Mouse (Mus musculus) gastrocnemius, postnatal 14 days (tissue): ENCODE measurements at regions not wholly inside any gene's neighbourhood (a gene's known extent, or its start where the extent isn't known, plus 50 kb on each side); places are given as distances from the start of the nearest gene placed in this dataset.

Experiments
- DNase-seq: peaks from one replicate; pipeline ENCODE4 v3.0.0; 2021; ENCODE audit warnings: mixed read lengths
- intact Hi-C: fragments of 180-260 bp; cut with DNase I; formaldehyde crosslinking; loops from one replicate; pipeline ENCODE4 v1.15.1; 2025; ENCODE audit warnings: low total_unique reads

- intact Hi-C loops = no loop called here
- DNase-seq = no peak
These were observed 279.1 kb downstream of the Uaca start for GRCm38 (mm10) chr9:61073482-61073881.

- DNase-seq = no peak
- intact Hi-C loops = no loop called here
These were observed 280.7 kb downstream of the Uaca start for GRCm38 (mm10) chr9:61075071-61075470.

- no peak for DNase-seq
- intact Hi-C loops = no loop called here
These were observed 282.8 kb downstream of the Uaca start for GRCm38 (mm10) chr9:61077181-61077580.

- no peak for DNase-seq
- intact Hi-C loops = no loop called here
These were observed 283.5 kb downstream of the Uaca start for GRCm38 (mm10) chr9:61077807-61078206.

GRCm38 (mm10) chr9:61081474-61082021, 287.2 kb downstream of the Uaca start:
- DNase-seq = no peak
- intact Hi-C loops = no loop called here

- intact Hi-C loops = no loop called here
- no peak for DNase-seq
These were observed 287.4 kb upstream of the Tle3 start for GRCm38 (mm10) chr9:61084655-61085230.

GRCm38 (mm10) chr9:61087035-61087434, 285.1 kb upstream of the Tle3 start:
- no peak for DNase-seq
- intact Hi-C loops = no loop called here

- no peak for DNase-seq
- intact Hi-C loops = no loop called here
These were observed 283.0 kb upstream of the Tle3 start for GRCm38 (mm10) chr9:61089066-61089686.

- intact Hi-C loops = no loop called here
These were observed 281.1 kb upstream of the Tle3 start for GRCm38 (mm10) chr9:61091036-61091435.

GRCm38 (mm10) chr9:61092834-61093479, 279.2 kb upstream of the Tle3 start:
- intact Hi-C loops = no loop called here
- no peak for DNase-seq

More at GRCm38 (mm10) chr9:61091036-61091435, 281.1 kb upstream of the Tle3 start:
- DNase-seq = no peak

- intact Hi-C loops = no loop called here
- no peak for DNase-seq
These were observed 276.9 kb upstream of the Tle3 start for GRCm38 (mm10) chr9:61095069-61095775.

GRCm38 (mm10) chr9:61101741-61102450, 270.3 kb upstream of the Tle3 start:
- intact Hi-C loops = no loop called here

GRCm38 (mm10) chr9:61102451-61103358, 269.5 kb upstream of the Tle3 start:
- DNase-seq = no peak
- intact Hi-C loops = no loop called here

More at GRCm38 (mm10) chr9:61101741-61102450, 270.3 kb upstream of the Tle3 start:
- no peak for DNase-seq

- intact Hi-C loops = no loop called here
- DNase-seq = no peak
These were observed 266.5 kb upstream of the Tle3 start for GRCm38 (mm10) chr9:61105550-61106280.

GRCm38 (mm10) chr9:61109519-61110285, 262.5 kb upstream of the Tle3 start:
- intact Hi-C loops = no loop called here
- DNase-seq = no peak

GRCm38 (mm10) chr9:61111206-61111605, 261.0 kb upstream of the Tle3 start:
- intact Hi-C loops = no loop called here
- no peak for DNase-seq

- no peak for DNase-seq
- intact Hi-C loops = no loop called here
These were observed 260.3 kb upstream of the Tle3 start for GRCm38 (mm10) chr9:61111733-61112415.
